Mouse (Mus musculus): ENCODE measurements around the gene Slc44a3. TPM values are rescaled to one million over a fixed set of nuclear protein-coding genes. Genes with fewer than 3 reads are reported as not detected.

The Slc44a3 gene
- polyA plus RNA-seq, 1 experiment from 2014 or later, result 12.2 TPM

GRCm38 (mm10) chr3:121500734-121501133 is 31.5 kb downstream of the Slc44a3 start:
- Histone ChIP-seq H3K4me2 (no peak overlapping the region), H3K27ac (ENCODE audit: low read depth) (no peak overlapping the region), H3K9ac (no peak overlapping the region), H3K4me1 (ENCODE audit: insufficient read depth) (no peaks in the 10 kb centered on the region), H3K36me3 (ENCODE audit: insufficient read depth) (no peaks in the 10 kb centered on the region), H3K9me3 (ENCODE audit: low read depth, low read length) (no peaks in the 10 kb centered on the region), H3K27me3 (ENCODE audit: insufficient read depth, low read length) (no peaks in the 10 kb centered on the region), H3K4me3 (ENCODE audit: low read depth, low read length) (no peak overlapping the region)
- no peak for DNase-seq
- 24% methylated on average over 5 of the region's 5 CpGs for WGBS
- no peak for ATAC-seq (ENCODE audit: insufficient read depth)
- no peak for TF ChIP-seq CTCF (IDR thresholded peaks at IDR 0.05; ENCODE audit: low read depth)

- no peak overlapping the region for H3K9ac ChIP-seq
- TF ChIP-seq CTCF (IDR thresholded peaks at IDR 0.05; ENCODE audit: low read depth), result peak; percentile 95
- ATAC-seq (ENCODE audit: insufficient read depth) (peak; percentile 47; the same call in 1 of the 2 replicates), DNase-seq (peak; percentile 87)
- 52% methylated on average over 10 of the region's 10 CpGs for WGBS
- H3K36me3 ChIP-seq (ENCODE audit: insufficient read depth), result no peaks in the 10 kb centered on the region
- H3K4me2 ChIP-seq, result no peak overlapping the region
- no peak overlapping the region for H3K27ac ChIP-seq (ENCODE audit: low read depth)
- H3K4me3 ChIP-seq (ENCODE audit: low read depth, low read length), result no peak overlapping the region
- no peaks in the 10 kb centered on the region for H3K27me3 ChIP-seq (ENCODE audit: insufficient read depth, low read length)
- H3K9me3 ChIP-seq (ENCODE audit: low read depth, low read length), result no peaks in the 10 kb centered on the region
- H3K4me1 ChIP-seq (ENCODE audit: insufficient read depth), result no peaks in the 10 kb centered on the region
Measured at GRCm38 (mm10) chr3:121500225-121500624, 32.0 kb downstream of the Slc44a3 start.

- ATAC-seq (ENCODE audit: insufficient read depth) (no peak), DNase-seq (no peak)
- Histone ChIP-seq H3K9me3 (ENCODE audit: low read depth, low read length) (no peaks in the 10 kb centered on the region), H3K4me2 (no peak overlapping the region), H3K9ac (no peak overlapping the region), H3K4me1 (ENCODE audit: insufficient read depth) (no peaks in the 10 kb centered on the region), H3K4me3 (ENCODE audit: low read depth, low read length) (no peak overlapping the region), H3K27me3 (ENCODE audit: insufficient read depth, low read length) (no peaks in the 10 kb centered on the region), H3K36me3 (ENCODE audit: insufficient read depth) (no peaks in the 10 kb centered on the region), H3K27ac (ENCODE audit: low read depth) (no peak overlapping the region)
- no peak for TF ChIP-seq CTCF (IDR thresholded peaks at IDR 0.05; ENCODE audit: low read depth)
- WGBS, result 76% methylated on average over 7 of the region's 7 CpGs
Measured at GRCm38 (mm10) chr3:121493997-121494421, 38.2 kb downstream of the Slc44a3 start.

GRCm38 (mm10) chr3:121492026-121492425 is 40.2 kb downstream of the Slc44a3 start:
- Histone ChIP-seq H3K4me3 (ENCODE audit: low read depth, low read length) (no peak overlapping the region), H3K4me1 (ENCODE audit: insufficient read depth) (no peaks in the 10 kb centered on the region), H3K36me3 (ENCODE audit: insufficient read depth) (no peaks in the 10 kb centered on the region), H3K9ac (no peak overlapping the region), H3K9me3 (ENCODE audit: low read depth, low read length) (no peaks in the 10 kb centered on the region), H3K27ac (ENCODE audit: low read depth) (no peak overlapping the region), H3K27me3 (ENCODE audit: insufficient read depth, low read length) (no peaks in the 10 kb centered on the region), H3K4me2 (no peak overlapping the region)
- no peak for DNase-seq
- ATAC-seq (ENCODE audit: insufficient read depth), result no peak
- no peak for TF ChIP-seq CTCF (IDR thresholded peaks at IDR 0.05; ENCODE audit: low read depth)
- 36% methylated on average over 5 of the region's 5 CpGs for WGBS

- no peak overlapping the region for H3K4me2 ChIP-seq
Measured at GRCm38 (mm10) chr3:121490941-121491340, 41.3 kb downstream of the Slc44a3 start.

GRCm38 (mm10) chr3:121489462-121490118 is 42.6 kb downstream of the Slc44a3 start:
- DNase-seq, result no peak
- Histone ChIP-seq H3K27me3 (ENCODE audit: insufficient read depth, low read length) (no peaks in the 10 kb centered on the region), H3K9me3 (ENCODE audit: low read depth, low read length) (no peaks in the 10 kb centered on the region), H3K4me2 (no peak overlapping the region), H3K36me3 (ENCODE audit: insufficient read depth) (no peaks in the 10 kb centered on the region), H3K27ac (ENCODE audit: low read depth) (no peak overlapping the region), H3K9ac (no peak overlapping the region), H3K4me3 (ENCODE audit: low read depth, low read length) (no peak overlapping the region), H3K4me1 (ENCODE audit: insufficient read depth) (no peaks in the 10 kb centered on the region)
- WGBS, result 57% methylated on average over 12 of the region's 12 CpGs
- ATAC-seq (ENCODE audit: insufficient read depth), result no peak
- no peak for TF ChIP-seq CTCF (IDR thresholded peaks at IDR 0.05; ENCODE audit: low read depth)

More at GRCm38 (mm10) chr3:121490941-121491340, 41.3 kb downstream of the Slc44a3 start:
- Histone ChIP-seq H3K4me3 (ENCODE audit: low read depth, low read length) (no peak overlapping the region), H3K4me1 (ENCODE audit: insufficient read depth) (no peaks in the 10 kb centered on the region), H3K27ac (ENCODE audit: low read depth) (no peak overlapping the region), H3K36me3 (ENCODE audit: insufficient read depth) (no peaks in the 10 kb centered on the region), H3K27me3 (ENCODE audit: insufficient read depth, low read length) (no peaks in the 10 kb centered on the region), H3K9ac (no peak overlapping the region), H3K9me3 (ENCODE audit: low read depth, low read length) (no peaks in the 10 kb centered on the region)
- DNase-seq (no peak), ATAC-seq (ENCODE audit: insufficient read depth) (no peak)
- 43% methylated on average over 5 of the region's 5 CpGs for WGBS
- no peak for TF ChIP-seq CTCF (IDR thresholded peaks at IDR 0.05; ENCODE audit: low read depth)

GRCm38 (mm10) chr3:121485201-121485600 is 47.0 kb downstream of the Slc44a3 start:
- Histone ChIP-seq H3K9me3 (ENCODE audit: low read depth, low read length) (no peaks in the 10 kb centered on the region), H3K9ac (no peak overlapping the region), H3K4me2 (no peak overlapping the region), H3K36me3 (ENCODE audit: insufficient read depth) (no peaks in the 10 kb centered on the region), H3K4me1 (ENCODE audit: insufficient read depth) (no peaks in the 10 kb centered on the region; the same call in 1 of the 2 replicates), H3K27me3 (ENCODE audit: insufficient read depth, low read length) (no peaks in the 10 kb centered on the region), H3K27ac (ENCODE audit: low read depth) (no peak overlapping the region), H3K4me3 (ENCODE audit: low read depth, low read length) (no peak overlapping the region)
- no peak for TF ChIP-seq CTCF (IDR thresholded peaks at IDR 0.05; ENCODE audit: low read depth)
- 73% methylated on average over 2 of the region's 2 CpGs for WGBS
- ATAC-seq (ENCODE audit: insufficient read depth), result no peak
- no peak for DNase-seq
